Mouse (Mus musculus) spleen, postnatal 10 days (tissue): ENCODE results near the gene Spata7.

ENCODE experiments used
- DNase-seq, 2 experiments: peaks; one replicate each; pipeline ENCODE4 v3.0.0; 2021 to 2022; ENCODE audit warnings: low spot score in 2 of 2

The Spata7 gene

GRCm38 (mm10) chr12:98673879-98674278, 45.9 kb downstream of the Spata7 start:
- no peak for DNase-seq

DNA sequence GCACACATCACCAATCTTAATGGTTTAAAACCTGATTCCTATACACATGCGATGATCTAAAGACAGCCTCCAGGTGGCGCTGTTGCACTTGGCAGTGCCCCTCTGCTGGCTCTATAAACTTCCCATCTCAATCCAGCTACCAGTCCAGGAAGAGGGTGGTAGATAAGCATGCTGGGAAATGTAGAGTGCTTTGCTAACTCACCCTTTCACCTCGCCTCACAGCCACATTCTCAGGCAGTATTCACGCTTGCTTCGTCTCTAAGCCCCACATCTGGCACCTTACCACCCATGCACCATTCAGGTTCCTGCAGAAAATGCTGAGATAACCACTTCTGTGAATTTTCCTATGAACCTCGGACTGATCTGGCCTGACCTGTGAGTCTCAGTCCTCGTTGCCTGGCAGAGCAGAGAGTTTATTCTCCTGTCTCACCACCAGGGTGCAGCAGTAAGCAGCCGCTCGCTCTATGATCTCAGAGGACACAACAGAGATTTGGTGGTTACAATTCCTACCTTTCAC, 46.7 kb downstream of the Spata7 start:
- peak; percentile 48 to 81 for DNase-seq

DNA sequence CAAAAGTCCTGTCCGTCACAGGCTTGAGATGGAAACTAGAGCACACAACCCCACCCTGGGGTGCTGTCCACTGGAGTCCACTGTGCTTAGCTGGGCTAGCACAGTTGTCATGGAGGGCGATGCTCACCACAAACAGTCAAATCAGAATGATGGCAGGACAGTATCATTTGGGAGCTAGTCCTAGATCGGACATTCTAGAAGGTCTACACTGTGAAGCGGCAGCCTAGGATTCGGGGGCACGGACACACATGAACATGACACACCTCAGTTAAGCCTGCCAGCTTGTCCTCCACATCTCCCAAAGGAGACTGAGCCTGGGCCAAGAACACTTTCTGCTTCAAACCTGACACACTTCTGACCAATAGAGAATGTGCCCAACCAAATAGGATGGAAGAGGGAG, 48.9 kb downstream of the Spata7 start:
- DNase-seq, result no peak

DNA sequence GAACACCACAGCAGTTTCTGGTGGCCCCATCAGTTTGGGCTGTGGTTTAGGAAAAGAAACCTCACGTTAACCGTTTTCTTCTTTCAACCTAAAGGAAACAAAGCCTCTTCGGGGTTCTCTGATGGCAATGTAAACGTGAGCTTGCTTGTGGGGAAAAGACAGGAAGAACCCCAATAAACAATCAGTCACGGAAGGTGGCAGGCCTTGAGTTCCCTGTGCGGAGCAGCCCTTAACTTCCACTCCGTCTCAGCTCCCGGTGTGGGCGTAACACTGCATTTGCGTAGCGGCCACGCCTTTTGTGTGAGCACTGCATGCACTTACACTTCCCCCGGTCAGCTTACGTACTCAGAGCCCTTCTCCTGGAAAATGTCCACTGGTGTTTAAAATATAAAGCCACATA, 49.4 kb downstream of the Spata7 start:
- no peak for DNase-seq

DNA sequence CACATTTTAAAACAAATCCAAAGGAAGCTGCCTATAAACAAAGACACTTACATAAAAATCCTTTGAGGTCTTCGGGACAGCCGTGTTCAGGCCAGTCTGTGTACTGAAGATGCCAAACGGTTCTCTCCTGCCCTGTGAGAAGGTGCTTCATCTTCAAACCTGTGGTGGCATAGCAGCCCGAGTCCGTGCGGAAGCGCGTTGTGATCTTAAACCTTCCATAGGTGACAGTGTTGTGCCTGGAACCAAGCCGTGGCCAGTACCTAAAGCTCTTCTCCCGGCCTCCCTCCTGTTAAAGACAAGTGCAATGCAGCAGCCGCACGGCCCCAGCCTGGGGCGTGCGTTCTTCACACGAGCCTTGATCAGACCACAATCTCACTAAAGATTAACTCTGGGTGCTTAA, 51.9 kb downstream of the Spata7 start:
- DNase-seq, result no peak

GRCm38 (mm10) chr12:98682196-98682595, 54.2 kb downstream of the Spata7 start:
- DNase-seq, result no peak

GRCm38 (mm10) chr12:98683171-98683570, 55.2 kb downstream of the Spata7 start:
- DNase-seq, result no peak

- no peak for DNase-seq
Observed at GRCm38 (mm10) chr12:98683574-98683973, 55.6 kb downstream of the Spata7 start.

- no peak for DNase-seq
Observed at GRCm38 (mm10) chr12:98690230-98690629, 62.3 kb downstream of the Spata7 start.

- no peak for DNase-seq
Observed at GRCm38 (mm10) chr12:98697202-98697601, 69.2 kb downstream of the Spata7 start.

GRCm38 (mm10) chr12:98701564-98701963, 73.6 kb downstream of the Spata7 start:
- no peak for DNase-seq

DNA sequence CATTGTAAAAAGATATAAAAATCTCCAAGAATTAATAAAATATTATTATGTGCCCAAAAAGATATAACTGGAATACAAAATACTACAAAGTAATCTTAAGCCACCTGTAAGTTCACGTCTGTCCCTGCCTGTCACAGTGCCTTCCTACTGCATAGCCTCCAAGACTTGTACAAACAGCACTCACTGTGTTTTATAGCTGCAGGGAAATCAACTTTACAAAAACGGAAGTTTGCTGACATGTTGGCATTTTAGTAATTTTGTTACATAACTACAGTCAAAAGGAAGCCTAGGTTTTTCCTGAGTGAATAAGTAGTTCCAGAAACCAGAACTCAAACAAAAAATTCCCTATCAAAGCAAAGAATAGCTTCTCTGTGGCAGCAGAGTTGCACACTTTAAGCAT, 75.6 kb downstream of the Spata7 start:
- DNase-seq, result no peak

GRCm38 (mm10) chr12:98703961-98704360, 76.0 kb downstream of the Spata7 start:
- no peak for DNase-seq

GRCm38 (mm10) chr12:98712819-98713218, 84.9 kb downstream of the Spata7 start:
- DNase-seq, result no peak

GRCm38 (mm10) chr12:98713621-98714103, 85.7 kb downstream of the Spata7 start:
- no peak for DNase-seq

DNA sequence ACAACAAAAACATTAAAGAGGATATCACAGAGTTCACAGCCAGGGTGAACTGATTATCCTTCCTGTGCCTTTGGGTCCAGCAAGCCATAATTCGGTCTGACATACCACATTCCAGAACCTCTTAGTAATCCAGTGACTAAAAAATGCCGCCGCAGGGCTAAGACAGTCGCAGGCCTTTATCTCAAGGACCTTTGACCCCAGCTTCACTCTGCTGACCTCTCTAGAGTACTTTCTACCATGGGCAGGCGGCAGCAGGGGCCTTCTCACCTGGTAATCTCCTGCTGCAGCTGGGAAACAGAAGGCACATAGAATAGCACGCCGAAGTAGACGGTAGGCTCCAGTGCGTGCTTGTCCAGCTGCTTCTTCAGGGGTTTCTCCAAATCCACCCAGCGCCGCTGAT, 86.8 kb downstream of the Spata7 start:
- no peak for DNase-seq

DNA sequence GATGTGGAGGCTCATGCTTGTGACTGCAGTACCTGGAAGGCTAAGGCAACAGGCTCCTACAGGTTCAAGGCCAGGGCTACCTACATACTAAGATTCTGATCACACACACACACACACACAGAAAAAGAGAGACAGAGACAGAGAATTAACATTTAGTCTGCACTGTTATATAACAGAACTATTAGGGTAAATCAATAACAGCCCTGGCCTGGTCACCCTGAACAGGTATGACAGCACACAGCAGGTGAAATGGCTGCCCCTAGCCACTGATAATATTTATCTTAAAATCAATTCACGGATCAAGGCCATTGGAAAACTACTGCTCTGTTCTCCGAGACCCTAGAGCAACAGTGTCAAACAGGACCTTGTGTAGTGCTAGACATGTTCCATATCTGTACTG, 88.2 kb downstream of the Spata7 start:
- DNase-seq, result no peak
